Mouse (Mus musculus): ENCODE measurements around the gene 2900092C05Rik.

Gene 2900092C05Rik

GRCm38 (mm10) chr7:12512217-12512616 is at the start of gene 2900092C05Rik:
2900092C05Rik (plus strand) TSS chr7:12512517.
- no peak for DNase-seq (ENCODE audit: low spot score)

- peak; percentile 93 for DNase-seq (ENCODE audit: low spot score)
Measured at GRCm38 (mm10) chr7:12478158-12479008, 33.9 kb upstream of the 2900092C05Rik start, which contains the start of gene Zfp606. Zfp606 (plus strand) TSS chr7:12478293.

GRCm38 (mm10) chr7:12479009-12479346 is 33.3 kb upstream of the 2900092C05Rik start:
- DNase-seq (ENCODE audit: low spot score), result no peak

- peak; percentile 51 for DNase-seq (ENCODE audit: low spot score)
Measured at GRCm38 (mm10) chr7:12479525-12479924, 32.8 kb upstream of the 2900092C05Rik start.

GRCm38 (mm10) chr7:12483771-12484170 is 28.5 kb upstream of the 2900092C05Rik start:
- DNase-seq (ENCODE audit: low spot score), result peak; percentile 50

- DNase-seq (ENCODE audit: low spot score), result peak; percentile 6
Measured at GRCm38 (mm10) chr7:12485956-12486355, 26.4 kb upstream of the 2900092C05Rik start.

- no peak for DNase-seq (ENCODE audit: low spot score)
Measured at GRCm38 (mm10) chr7:12486691-12487090, 25.6 kb upstream of the 2900092C05Rik start.

GRCm38 (mm10) chr7:12510913-12511312 is 1.4 kb upstream of the 2900092C05Rik start:
- no peak for DNase-seq (ENCODE audit: low spot score)

All from adipocyte (in vitro differentiated cells).